Mouse (Mus musculus): Measurements from ENCODE around the gene Cntn3.
"Not testable (repeated sequence)": the region's sequence is repeated elsewhere in the genome, so short reads cannot be mapped to it uniquely, and the experiment has no call there.

Cntn3 gene

GRCm38 (mm10) chr6:102573001-102573400, at the start of gene Cntn3:
Gene Cntn3 (minus strand): TSS chr6:102573101.
- DNase-seq (ENCODE audit: low read depth, low spot score) = not testable (repeated sequence)

- no peak for DNase-seq (ENCODE audit: low read depth, low spot score)
Measured at GRCm38 (mm10) chr6:102600773-102601172, 27.9 kb upstream of the Cntn3 start.

- no peak for DNase-seq (ENCODE audit: low read depth, low spot score)
Measured at GRCm38 (mm10) chr6:102597756-102598155, 24.9 kb upstream of the Cntn3 start.

- no peak for DNase-seq (ENCODE audit: low read depth, low spot score)
Measured at GRCm38 (mm10) chr6:102590151-102590550, 17.2 kb upstream of the Cntn3 start.

GRCm38 (mm10) chr6:102589311-102589710, 16.4 kb upstream of the Cntn3 start:
- DNase-seq (ENCODE audit: low read depth, low spot score) = no peak

- DNase-seq (ENCODE audit: low read depth, low spot score) = no peak
Measured at GRCm38 (mm10) chr6:102586056-102586455, 13.2 kb upstream of the Cntn3 start.

- no peak for DNase-seq (ENCODE audit: low read depth, low spot score)
Measured at GRCm38 (mm10) chr6:102583578-102583977, 10.7 kb upstream of the Cntn3 start.

GRCm38 (mm10) chr6:102567496-102567895, 5.4 kb downstream of the Cntn3 start:
- no peak for DNase-seq (ENCODE audit: low read depth, low spot score)

GRCm38 (mm10) chr6:102565228-102565627, 7.7 kb downstream of the Cntn3 start:
- DNase-seq (ENCODE audit: low read depth, low spot score) = no peak

GRCm38 (mm10) chr6:102564011-102564731, 8.7 kb downstream of the Cntn3 start:
- DNase-seq (ENCODE audit: low read depth, low spot score) = no peak

GRCm38 (mm10) chr6:102563431-102563830, 9.5 kb downstream of the Cntn3 start:
- DNase-seq (ENCODE audit: low read depth, low spot score) = no peak

- DNase-seq (ENCODE audit: low read depth, low spot score) = no peak
Measured at GRCm38 (mm10) chr6:102557521-102557920, 15.4 kb downstream of the Cntn3 start.

- DNase-seq (ENCODE audit: low read depth, low spot score) = no peak
Measured at GRCm38 (mm10) chr6:102556497-102556896, 16.4 kb downstream of the Cntn3 start.

GRCm38 (mm10) chr6:102555814-102556437, 17.0 kb downstream of the Cntn3 start:
- no peak for DNase-seq (ENCODE audit: low read depth, low spot score)

- DNase-seq (ENCODE audit: low read depth, low spot score) = no peak
Measured at GRCm38 (mm10) chr6:102555067-102555657, 17.7 kb downstream of the Cntn3 start.

- no peak for DNase-seq (ENCODE audit: low read depth, low spot score)
Measured at GRCm38 (mm10) chr6:102541633-102542412, 31.1 kb downstream of the Cntn3 start.

GRCm38 (mm10) chr6:102535599-102535998, 37.3 kb downstream of the Cntn3 start:
- no peak for DNase-seq (ENCODE audit: low read depth, low spot score)

- no peak for DNase-seq (ENCODE audit: low read depth, low spot score)
Measured at GRCm38 (mm10) chr6:102523037-102523436, 49.9 kb downstream of the Cntn3 start.

- no peak for DNase-seq (ENCODE audit: low read depth, low spot score)
Measured at GRCm38 (mm10) chr6:102520977-102521376, 51.9 kb downstream of the Cntn3 start.

- no peak for DNase-seq (ENCODE audit: low read depth, low spot score)
Measured at GRCm38 (mm10) chr6:102515231-102515630, 57.7 kb downstream of the Cntn3 start.

- DNase-seq (ENCODE audit: low read depth, low spot score) = no peak
Measured at GRCm38 (mm10) chr6:102512085-102512484, 60.8 kb downstream of the Cntn3 start.

- no peak for DNase-seq (ENCODE audit: low read depth, low spot score)
Measured at GRCm38 (mm10) chr6:102485509-102485908, 87.4 kb downstream of the Cntn3 start.

All from c-Kit-negative CD71-positive TER-119-positive erythroid progenitor cells, embryonic 14.5 days (primary cell).